Mouse (Mus musculus): ENCODE data around the gene Arfgef3.
A peak's percentile ranks its signal among the peaks of the same experiment; 100 is the strongest.

The Arfgef3 gene

GRCm38 (mm10) chr10:18743286-18744142, at the start of gene Arfgef3:
TSS of gene Arfgef3 (minus strand) at chr10:18743949.
- peak; percentile 82 for DNase-seq (ENCODE audit: inconsistent ontology term)

GRCm38 (mm10) chr10:18790063-18790462, 46.3 kb upstream of the Arfgef3 start:
- DNase-seq (ENCODE audit: inconsistent ontology term) = no peak

- no peak for DNase-seq (ENCODE audit: inconsistent ontology term)
Measured at GRCm38 (mm10) chr10:18788601-18789000, 44.9 kb upstream of the Arfgef3 start.

- DNase-seq (ENCODE audit: inconsistent ontology term) = no peak
Measured at GRCm38 (mm10) chr10:18786693-18787092, 42.9 kb upstream of the Arfgef3 start, which contains the start of gene Gm4922. TSS of gene Gm4922 (minus strand) at chr10:18786793.

GRCm38 (mm10) chr10:18777546-18777945, 33.8 kb upstream of the Arfgef3 start:
- DNase-seq (ENCODE audit: inconsistent ontology term) = peak; percentile 72

- DNase-seq (ENCODE audit: inconsistent ontology term) = peak; percentile 6
Measured at GRCm38 (mm10) chr10:18772537-18773179, 28.9 kb upstream of the Arfgef3 start.

- no peak for DNase-seq (ENCODE audit: inconsistent ontology term)
Measured at GRCm38 (mm10) chr10:18769909-18770308, 26.2 kb upstream of the Arfgef3 start.

- peak; percentile 45 for DNase-seq (ENCODE audit: inconsistent ontology term)
Measured at GRCm38 (mm10) chr10:18760241-18760640, 16.5 kb upstream of the Arfgef3 start.

- no peak for DNase-seq (ENCODE audit: inconsistent ontology term)
Measured at GRCm38 (mm10) chr10:18750057-18750456, 6.3 kb upstream of the Arfgef3 start.

GRCm38 (mm10) chr10:18742086-18742485, 1.7 kb downstream of the Arfgef3 start:
- DNase-seq (ENCODE audit: inconsistent ontology term) = no peak

- DNase-seq (ENCODE audit: inconsistent ontology term) = no peak
Measured at GRCm38 (mm10) chr10:18741024-18741423, 2.7 kb downstream of the Arfgef3 start.

GRCm38 (mm10) chr10:18728548-18728947, 15.2 kb downstream of the Arfgef3 start:
- DNase-seq (ENCODE audit: inconsistent ontology term) = no peak

GRCm38 (mm10) chr10:18711436-18711835, 32.3 kb downstream of the Arfgef3 start:
- no peak for DNase-seq (ENCODE audit: inconsistent ontology term)

GRCm38 (mm10) chr10:18710949-18711348, 32.8 kb downstream of the Arfgef3 start:
- peak; percentile 19 for DNase-seq (ENCODE audit: inconsistent ontology term)

- DNase-seq (ENCODE audit: inconsistent ontology term) = no peak
Measured at GRCm38 (mm10) chr10:18709836-18710235, 33.9 kb downstream of the Arfgef3 start.

- DNase-seq (ENCODE audit: inconsistent ontology term) = no peak
Measured at GRCm38 (mm10) chr10:18708641-18709040, 35.1 kb downstream of the Arfgef3 start.

- no peak for DNase-seq (ENCODE audit: inconsistent ontology term)
Measured at GRCm38 (mm10) chr10:18704393-18705120, 39.2 kb downstream of the Arfgef3 start.

- DNase-seq (ENCODE audit: inconsistent ontology term) = no peak
Measured at GRCm38 (mm10) chr10:18701517-18701916, 42.2 kb downstream of the Arfgef3 start.

GRCm38 (mm10) chr10:18700117-18700516, 43.6 kb downstream of the Arfgef3 start:
- peak; percentile 64 for DNase-seq (ENCODE audit: inconsistent ontology term)

- no peak for DNase-seq (ENCODE audit: inconsistent ontology term)
Measured at GRCm38 (mm10) chr10:18699151-18699550, 44.6 kb downstream of the Arfgef3 start.

- DNase-seq (ENCODE audit: inconsistent ontology term) = no peak
Measured at GRCm38 (mm10) chr10:18696461-18696860, 47.3 kb downstream of the Arfgef3 start.

- DNase-seq (ENCODE audit: inconsistent ontology term) = peak; percentile 87
Measured at GRCm38 (mm10) chr10:18688234-18688633, 55.5 kb downstream of the Arfgef3 start.

Data from Muller cell, postnatal 12 days (primary cell).